In genomic region chr2:118659077-118659476, GRCm38 (mm10) we compare ENCODE assay signal across 8 mouse cellular contexts. TPM values are rescaled to one million over a fixed set of nuclear protein-coding genes. Genes with fewer than 3 reads are reported as not detected.
DNase-seq lines count a peak whose midpoint lies in the region; ATAC-seq and TF ChIP-seq lines count a peak whose summit lies in the region.

No protein-coding gene starts in this region.

- H3K36me3 ChIP-seq in G1E (replicated peaks), result no peaks in the 10 kb centered on the region
- no peaks in the 10 kb centered on the region for H3K36me3 ChIP-seq in hindbrain, embryonic 13.5 days

- no peak for TF ChIP-seq CTCF in G1E (IDR thresholded peaks at IDR 0.05; ENCODE audit: low read depth, low read length)

- H3K27ac ChIP-seq in hindbrain, embryonic 13.5 days, result no peak overlapping the region

- no peaks in the 10 kb centered on the region for H3K9me3 ChIP-seq in G1E (replicated peaks)
- no peaks in the 10 kb centered on the region for H3K9me3 ChIP-seq in hindbrain, embryonic 13.5 days

- no peak overlapping the region for H3K4me2 ChIP-seq in hindbrain, embryonic 13.5 days

- peak; percentile 61 for ATAC-seq in G1E (ENCODE audit: extremely low read depth, insufficient number of reproducible peaks, low FRiP score, poor library complexity, severe bottlenecking)
- ATAC-seq in megakaryocyte, adult 5-6 weeks (ENCODE audit: poor library complexity, severe bottlenecking), result peak; percentile 34
- no peak for ATAC-seq in hindbrain, embryonic 13.5 days (ENCODE audit: low FRiP score)
- no peak for ATAC-seq in cerebellum, adult (ENCODE audit: insufficient number of reproducible peaks, low FRiP score, low TSS enrichment)

- intact Hi-C loops in left cerebral cortex, postnatal 4 days (cut with DNase I), result no loop called here

- peaks cover 84% of the 10 kb centered on the region for H3K4me1 ChIP-seq in G1E (ENCODE audit: insufficient read depth, low read depth, low read length)
- H3K4me1 ChIP-seq in hindbrain, embryonic 13.5 days (replicated peaks), result peaks cover 47% of the 10 kb centered on the region

- DNase-seq in left cerebral cortex, adult 18-20 months (ENCODE audit: low spot score in 2 of 2), result peak; percentile 23 to 52
- no peak for DNase-seq in left cerebral cortex, postnatal 4 days
- DNase-seq in G1E (ENCODE audit: low spot score), result peak; percentile 79
- peak; percentile 98 for DNase-seq in c-Kit-positive CD71-positive TER-119-positive erythroid progenitor cells, embryonic 14.5 days (ENCODE audit: low spot score)
- DNase-seq in induced T-regulatory cell, adult 2 months (ENCODE audit: low read depth), result peak; percentile 50

- H3K4me3 ChIP-seq in G1E (ENCODE audit: low read depth, low read length), result peak overlapping the region; percentile 66; the same call in 1 of the 2 replicates
- no peak overlapping the region for H3K4me3 ChIP-seq in hindbrain, embryonic 13.5 days

- WGBS in hindbrain, embryonic 13.5 days, result 81% methylated on average over 1 of the region's 1 CpGs

- H3K9ac ChIP-seq in hindbrain, embryonic 13.5 days, result no peak overlapping the region

- no peaks in the 10 kb centered on the region for H3K27me3 ChIP-seq in G1E (ENCODE audit: insufficient read depth, low read length)
- H3K27me3 ChIP-seq in hindbrain, embryonic 13.5 days, result peaks cover 4% of the 10 kb centered on the region

RNA-seq across cellular contexts. Expression of gene Pak6, which starts 4.0 kb away (rescaled TPM):
- total RNA-seq in left cerebral cortex, adult 18-20 months (2021), result 10 to 100 TPM; 79.7 to 86.4 TPM
- 100 to 1,000 TPM; 142 to 154 TPM for total RNA-seq in left cerebral cortex, postnatal 4 days (2021)
- total RNA-seq in G1E (2014; fragmentation: Nextera tagmentation) (7.9 and 9.6 TPM in 2 replicates), G1E (2017) (6.2 and 10.0 TPM in 2 replicates)
- 28.0 and 34.2 TPM in 2 replicates for polyA plus RNA-seq in G1E (2012)
- total RNA-seq in megakaryocyte, adult 5-6 weeks (2015), result not detected in 2 replicates
- not detected in 2 replicates for total RNA-seq in megakaryocyte, adult 5-6 weeks (2017)
- 22.0 and 23.2 TPM in 2 replicates for polyA plus RNA-seq in hindbrain, embryonic 13.5 days (2015; fragmentation: Nextera tagmentation; extraction: Ambion mirVana)

RNA-seq across cellular contexts. Expression of gene Ankrd63, which starts 44.7 kb away (rescaled TPM):
- 10 to 100 TPM; 27.5 to 33.7 TPM for total RNA-seq in left cerebral cortex, adult 18-20 months (2021)
- 1 to 10 TPM; 2.2 to 2.5 TPM for total RNA-seq in left cerebral cortex, postnatal 4 days (2021)
- total RNA-seq in G1E (2014; fragmentation: Nextera tagmentation) (0.15 TPM in 1 of 2 replicates, not detected in the other), G1E (2017) (under 0.01 and 0.05 TPM in 2 replicates)
- polyA plus RNA-seq in G1E (2012), result not detected in 2 replicates
- 0.07 and 0.11 TPM in 2 replicates for total RNA-seq in megakaryocyte, adult 5-6 weeks (2015)
- total RNA-seq in megakaryocyte, adult 5-6 weeks (2017), result 0.07 and 0.12 TPM in 2 replicates
- polyA plus RNA-seq in hindbrain, embryonic 13.5 days (2015; fragmentation: Nextera tagmentation; extraction: Ambion mirVana), result not detected in 2 replicates

Comparison
In these comparisons a context has a peak if more than half of its experiments do, and no peak if none do; other contexts are left out.
1. RNA of gene Ankrd63, which starts 44.7 kb away (total RNA-seq): 27.5 to 33.7 TPM in left cerebral cortex, adult 18-20 months; 2.2 to 2.5 TPM in left cerebral cortex, postnatal 4 days, 0.07 to 0.12 TPM in megakaryocyte, adult 5-6 weeks and under 0.01 to 0.15 TPM in G1E; every median in the first group is over 4 times any median in the second.
2. ATAC-seq: peak in G1E (single experiment) and megakaryocyte, adult 5-6 weeks (single experiment); none in hindbrain, embryonic 13.5 days (single experiment) and cerebellum, adult (single experiment).
3. RNA of gene Pak6, which starts 4.0 kb away (total RNA-seq): 142 to 154 TPM in left cerebral cortex, postnatal 4 days and 79.7 to 86.4 TPM in left cerebral cortex, adult 18-20 months; 6.2 to 10.0 TPM in G1E and not detected in megakaryocyte, adult 5-6 weeks; every median in the first group is over 4 times any median in the second.